ENCODE assay signal across 9 mouse cellular contexts in genomic region chr2:177000656-177001055, GRCm38 (mm10). TPM values are rescaled to one million over a fixed set of nuclear protein-coding genes. Genes with fewer than 3 reads are reported as not detected.
DNase-seq lines count a peak whose midpoint lies in the region; ATAC-seq lines count a peak whose summit lies in the region.
"Not testable (repeated sequence)": the region's sequence is repeated elsewhere in the genome, so short reads cannot be mapped to it uniquely, and the experiment has no call there.
"Had no signal": no experiment of that assay in that cellular context is flagged by ENCODE, and none has a peak within 500 bp of the region (broad histone marks: within the 10 kb centered on the region; RNA-seq: fewer than 3 reads in every experiment).

Gm14419 (plus strand) TSS chr2:177000956.

- not testable (repeated sequence) for H3K4me1 ChIP-seq in ES-E14 (ENCODE audit: control insufficient read depth in 2 of 2, insufficient read depth in 2 of 2, low read length in 2 of 2, poor library complexity in 1 of 2); brown adipose tissue, adult 24 weeks (ENCODE audit: control insufficient read depth, insufficient read depth, insufficient read length, low read length); stomach, embryonic 14.5 days (ENCODE audit: control insufficient read depth, insufficient read depth, low read length)

- not testable (repeated sequence) for DNase-seq in ES-E14 (ENCODE audit: low read depth, low spot score); gastrocnemius, adult 18-20 months (ENCODE audit: low spot score); heart, adult 8-10 months (ENCODE audit: low spot score); heart, postnatal 4 days; layer of hippocampus, postnatal 14 days (ENCODE audit: low spot score in 2 of 2); left cerebral cortex, postnatal 4 days

- H3K4me2 ChIP-seq in stomach, embryonic 14.5 days (replicated peaks; ENCODE audit: low read depth, low read length) = not testable (repeated sequence)

- not testable (repeated sequence) for H3K9ac ChIP-seq in ES-E14 (ENCODE audit: insufficient read depth, low read depth, low read length, poor library complexity, severe bottlenecking); stomach, embryonic 14.5 days (replicated peaks; ENCODE audit: low read depth, low read length)

- intact Hi-C loops in left cerebral cortex, postnatal 4 days (cut with DNase I) = not testable (repeated sequence)

- not testable (repeated sequence) for H3K27ac ChIP-seq in ES-E14 (ENCODE audit: insufficient read depth, low read depth, low read length, poor library complexity, severe bottlenecking); brown adipose tissue, adult 24 weeks (replicated peaks; ENCODE audit: low read depth, low read length); stomach, embryonic 14.5 days (ENCODE audit: low read length)

- ATAC-seq in stomach, embryonic 14.5 days (ENCODE audit: insufficient number of reproducible peaks, insufficient read depth, low FRiP score, low read depth) = not testable (repeated sequence)

- H3K4me3 ChIP-seq in ES-E14 (ENCODE audit: insufficient read depth in 1 of 2, low read depth in 1 of 2, low read length in 2 of 2, poor library complexity in 1 of 2, severe bottlenecking in 1 of 2); brown adipose tissue, adult 24 weeks (ENCODE audit: insufficient read depth, low read depth, low read length); stomach, embryonic 14.5 days (ENCODE audit: low read depth, low read length): not testable (repeated sequence)

- in situ Hi-C loops in ES-E14 (cut with MboI; ENCODE audit: low sequenced_read_pairs in 2 of 2, unreplicated experiment in 2 of 2) = not testable (repeated sequence)

- H3K36me3 ChIP-seq in ES-E14 (ENCODE audit: control insufficient read depth, insufficient read depth, low read length, poor library complexity, severe bottlenecking); stomach, embryonic 14.5 days (ENCODE audit: control insufficient read depth, insufficient read depth, low read length): not testable (repeated sequence)

- no CpG with 5 or more reads among the region's 6 CpGs for WGBS in stomach, embryonic 14.5 days

- not testable (repeated sequence) for H3K27me3 ChIP-seq in stomach, embryonic 14.5 days (ENCODE audit: control insufficient read depth, insufficient read depth, low read length)

- not testable (repeated sequence) for H3K9me3 ChIP-seq in ES-E14 (ENCODE audit: control insufficient read depth, insufficient read depth, low read depth, low read length); stomach, embryonic 14.5 days (ENCODE audit: control insufficient read depth, low read depth, low read length)

RNA-seq across cellular contexts. Expression of gene Gm14419, which starts in this region (rescaled TPM):
- 16.1 and 29.6 TPM in 2 replicates for total RNA-seq in ES-E14 (2012; rRNA removed)
- 16.1 and 24.1 TPM in 2 replicates for polyA plus RNA-seq in brown adipose tissue, adult 24 weeks (2012; ENCODE audit: insufficient read depth, insufficient read length, missing spikeins)
- 10 to 100 TPM; 26.0 to 30.6 TPM for total RNA-seq in gastrocnemius, adult 18-20 months (2021)
- total RNA-seq in heart, adult 8-10 months (2022) = 10 to 100 TPM; 49.1 to 67.6 (median 55.6) TPM
- total RNA-seq in heart, postnatal 4 days (2021) = 10 to 100 TPM; 32.6 to 33.0 TPM
- total RNA-seq in layer of hippocampus, postnatal 14 days (2021) = 10 to 100 TPM; 66.5 to 67.4 TPM
- 10 to 100 TPM; 50.9 to 51.0 TPM for total RNA-seq in left cerebral cortex, postnatal 4 days (2021)
- polyA plus RNA-seq in stomach, embryonic 14.5 days (2014; fragmentation: Nextera tagmentation; extraction: Ambion mirVana) = 13.9 and 14.9 TPM in 2 replicates
- total RNA-seq: neutrophil, adult 5-6 weeks had no signal
